Mouse (Mus musculus): ENCODE results near the gene Zbtb42.

The Zbtb42 gene

GRCm38 (mm10) chr12:112661851-112662250 lies 16.8 kb upstream of the Zbtb42 start:
- no peak for DNase-seq

GRCm38 (mm10) chr12:112663303-112663702 lies 15.3 kb upstream of the Zbtb42 start:
- DNase-seq = no peak

GRCm38 (mm10) chr12:112663716-112664115 lies 14.9 kb upstream of the Zbtb42 start:
- no peak for DNase-seq

GRCm38 (mm10) chr12:112664124-112664523 lies 14.5 kb upstream of the Zbtb42 start:
- DNase-seq = no peak

GRCm38 (mm10) chr12:112664656-112665055 lies 14.0 kb upstream of the Zbtb42 start:
- DNase-seq = no peak

GRCm38 (mm10) chr12:112665445-112665844 lies 13.2 kb upstream of the Zbtb42 start:
- DNase-seq = peak; percentile 81

- DNase-seq = no peak
These were observed 12.6 kb upstream of the Zbtb42 start for GRCm38 (mm10) chr12:112665881-112666544.

- no peak for DNase-seq
These were observed 10.9 kb upstream of the Zbtb42 start for GRCm38 (mm10) chr12:112667619-112668297.

GRCm38 (mm10) chr12:112670718-112671393 lies 7.8 kb upstream of the Zbtb42 start:
- no peak for DNase-seq

- DNase-seq = no peak
These were observed 6.7 kb upstream of the Zbtb42 start for GRCm38 (mm10) chr12:112671891-112672290.

GRCm38 (mm10) chr12:112672744-112673575 lies 5.7 kb upstream of the Zbtb42 start:
- peak; percentile 67 for DNase-seq

- DNase-seq = peak; percentile 74
These were observed 5.0 kb upstream of the Zbtb42 start for GRCm38 (mm10) chr12:112673576-112674091.

GRCm38 (mm10) chr12:112674132-112675011 lies 4.3 kb upstream of the Zbtb42 start, which contains the start of gene Akt1:
Gene Akt1 (minus strand): TSS chr12:112674884.
- DNase-seq = peak; percentile 76

GRCm38 (mm10) chr12:112675245-112676035 lies 3.2 kb upstream of the Zbtb42 start:
- DNase-seq = peak; percentile 91

GRCm38 (mm10) chr12:112677076-112677475 lies 1.6 kb upstream of the Zbtb42 start:
- DNase-seq = no peak

GRCm38 (mm10) chr12:112677943-112678554 lies 579 bp upstream of the Zbtb42 start:
- DNase-seq = no peak

- peak; percentile 71 for DNase-seq
These were observed 684 bp downstream of the Zbtb42 start for GRCm38 (mm10) chr12:112679027-112679996.

- DNase-seq = no peak
These were observed 4.7 kb downstream of the Zbtb42 start for GRCm38 (mm10) chr12:112683351-112683750.

- no peak for DNase-seq
These were observed 9.8 kb downstream of the Zbtb42 start for GRCm38 (mm10) chr12:112688458-112688857.
